Mouse (Mus musculus) neutrophil, adult 83 days (primary cell): ENCODE measurements around the gene Hes7. TPM values are rescaled to one million over a fixed set of nuclear protein-coding genes. Genes with fewer than 3 reads are reported as not detected.

ENCODE experiments used
- total RNA-seq, 2 experiments: library from RNA; stranded (reverse); gene quantifications; one replicate each; pipeline ENCODE4 v1.2.4; 2023

The Hes7 gene
- not detected for total RNA-seq

GRCm38 (mm10) chr11:69120221-69121000 is at the start of gene Hes7:
Gene Hes7, plus strand, starts transcription at chr11:69120404.

GRCm38 (mm10) chr11:69070590-69071222 is 49.5 kb upstream of the Hes7 start, which contains the start of gene Tmem107:
Gene Tmem107, plus strand, starts transcription at chr11:69070806.

GRCm38 (mm10) chr11:69088103-69088855 is 31.9 kb upstream of the Hes7 start, which contains the start of gene Vamp2:
Gene Vamp2, plus strand, starts transcription at chr11:69088490.

GRCm38 (mm10) chr11:69094697-69095429 is 25.3 kb upstream of the Hes7 start, which contains the start of gene Per1:
Gene Per1, plus strand, starts transcription at chr11:69095217.

GRCm38 (mm10) chr11:69122336-69122951 is 2.2 kb downstream of the Hes7 start, which contains the start of gene 9130213A22Rik:
Gene 9130213A22Rik, minus strand, starts transcription at chr11:69122589.

GRCm38 (mm10) chr11:69125852-69125918 is 5.5 kb downstream of the Hes7 start, which contains the start of gene Aloxe3:
Gene Aloxe3, plus strand, starts transcription at chr11:69125896.

GRCm38 (mm10) chr11:69156800-69157199 is 36.6 kb downstream of the Hes7 start, which contains the start of gene Alox12b:
Gene Alox12b, plus strand, starts transcription at chr11:69156989.

Other genes with a start within 250 kb of the Hes7 start
- gene Ndel1, start 248.5 kb upstream of the Hes7 start, total RNA-seq: 100 to 1,000 TPM; 107 to 135 TPM
- not detected for gene Rnf222, start 231.9 kb upstream of the Hes7 start, total RNA-seq
- gene Rpl26, start 218.8 kb upstream of the Hes7 start, total RNA-seq: 100 to 1,000 TPM; 865 to 943 TPM
- not detected for gene Odf4, start 193.3 kb upstream of the Hes7 start, total RNA-seq
- gene Arhgef15, start 162.9 kb upstream of the Hes7 start, total RNA-seq: not detected
- gene Slc25a35, start 152.3 kb upstream of the Hes7 start, total RNA-seq: 1 to 10 TPM; 1.2 to 1.6 TPM
- gene Rangrf, start 145.2 kb upstream of the Hes7 start, total RNA-seq: 1 to 10 TPM; 5.2 to 5.6 TPM
- 10 to 100 TPM; 19.7 to 27.2 TPM for gene Pfas, start 111.9 kb upstream of the Hes7 start, total RNA-seq
- 10 to 100 TPM; 31.5 to 38.6 TPM for gene Ctc1, start 104.5 kb upstream of the Hes7 start, total RNA-seq
- 10 to 100 TPM; 92.7 to 94.2 TPM for gene Aurkb, start 74.8 kb upstream of the Hes7 start, total RNA-seq
- 10 to 100 TPM; 34.0 to 34.5 TPM for gene Borcs6, start 60.7 kb upstream of the Hes7 start, total RNA-seq
- 1 to 10 TPM; 4.3 to 5.9 TPM for gene Tmem107, start 49.6 kb upstream of the Hes7 start, total RNA-seq
- 100 to 1,000 TPM; 228 to 249 TPM for gene Vamp2, start 31.9 kb upstream of the Hes7 start, total RNA-seq
- 100 to 1,000 TPM; 205 to 241 TPM for gene Per1, start 25.2 kb upstream of the Hes7 start, total RNA-seq
- gene 9130213A22Rik, start 2.2 kb downstream of the Hes7 start, total RNA-seq: not detected
- gene Aloxe3, start 5.5 kb downstream of the Hes7 start, total RNA-seq: under 1 TPM in 1 of 2 experiments, not detected in 1; 0.09 TPM
- gene Alox12b, start 36.6 kb downstream of the Hes7 start, total RNA-seq: not detected
- under 1 TPM; 0.11 to 0.28 TPM for gene Alox8, start 77.4 kb downstream of the Hes7 start, total RNA-seq
- not detected for gene Gucy2e, start 116.6 kb downstream of the Hes7 start, total RNA-seq
- gene Cntrob, start 203.4 kb downstream of the Hes7 start, total RNA-seq: 10 to 100 TPM; 12.5 to 15.6 TPM
- 10 to 100 TPM; 44.7 to 46.6 TPM for gene Trappc1, start 203.6 kb downstream of the Hes7 start, total RNA-seq
- gene Kcnab3, start 205.9 kb downstream of the Hes7 start, total RNA-seq: under 1 TPM; 0.31 to 0.42 TPM
- gene Rnf227, start 220.1 kb downstream of the Hes7 start, total RNA-seq: 1 to 10 TPM in 1 of 2 experiments, under 1 TPM in 1; 0.75 to 1.1 TPM
- 10 to 100 TPM; 12.7 to 16.7 TPM for gene Chd3, start 249.0 kb downstream of the Hes7 start, total RNA-seq